Mouse (Mus musculus) duodenum, adult 2 months (tissue): Measurements from ENCODE around the gene Hrnr. TPM values are rescaled to one million over a fixed set of nuclear protein-coding genes. Genes with fewer than 3 reads are reported as not detected.

ENCODE experiments used
- polyA plus RNA-seq: library from polyadenylated mRNA; depleted of rRNA; stranded (reverse); fragments of >200 nt; gene quantifications from 2 replicates; pipeline ENCODE4 v1.2.3, GENCODE M21; 2012; ENCODE audit warnings: low replicate concordance; rRNA removed

The Hrnr gene
- polyA plus RNA-seq, result not detected in 2 replicates

DNA sequence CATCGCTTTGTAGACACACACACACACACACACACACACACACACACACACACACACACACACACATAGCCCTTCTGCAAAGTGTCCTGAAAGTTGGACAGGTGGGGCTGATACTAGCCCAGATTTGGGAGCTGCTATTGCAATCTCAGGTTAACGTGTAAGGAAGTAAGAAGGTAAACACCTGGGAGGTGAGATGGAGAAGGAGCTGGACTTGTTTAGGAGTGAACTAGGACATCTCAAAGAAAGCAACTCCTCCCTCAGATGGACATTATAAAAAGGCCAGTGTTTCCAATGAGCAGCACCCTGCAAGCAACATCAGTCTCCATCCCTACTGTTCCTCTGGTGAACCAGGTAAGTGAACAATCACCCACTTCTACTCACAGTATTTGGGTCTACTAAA is at the start of gene Hrnr:
Gene Hrnr (plus strand): TSS at position 301 of the 400 bp plus-strand sequence.

DNA sequence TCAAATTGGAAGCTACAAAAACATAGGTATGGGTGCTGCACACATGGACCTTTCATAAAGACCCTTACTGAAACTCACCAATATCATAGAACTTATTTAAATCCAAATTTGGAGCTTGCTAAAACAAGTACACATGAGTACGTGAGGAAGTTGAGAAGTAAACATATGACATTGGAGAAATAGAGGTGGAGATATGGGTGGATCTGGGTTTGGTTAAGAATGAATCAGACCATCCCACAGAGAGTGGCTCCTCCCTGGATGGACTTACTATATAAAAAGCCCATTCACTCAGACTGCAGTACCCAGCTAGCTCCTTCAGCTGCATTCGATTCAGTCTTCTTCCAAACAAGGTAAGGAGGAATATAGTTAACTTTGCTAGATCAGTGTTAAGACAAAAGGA is 46.3 kb upstream of the Hrnr start, which contains the start of gene Flg:
Gene Flg (plus strand): TSS at position 301 of the 400 bp plus-strand sequence.

Other genes starting within 250 kb of the Hrnr start
- not detected in 2 replicates for gene Crnn, start 175.0 kb upstream of the Hrnr start, polyA plus RNA-seq
- gene Flg2, start 122.5 kb upstream of the Hrnr start, polyA plus RNA-seq, result not detected in 2 replicates
- gene Flg, start 46.2 kb upstream of the Hrnr start, polyA plus RNA-seq, result 0.07 TPM in 1 of 2 replicates, not detected in the other
- gene Rptn, start 74.0 kb downstream of the Hrnr start, polyA plus RNA-seq, result not detected in 2 replicates
- not detected in 2 replicates for gene Tchh, start 122.6 kb downstream of the Hrnr start, polyA plus RNA-seq
- gene Tchhl1, start 149.0 kb downstream of the Hrnr start, polyA plus RNA-seq, result not detected in 2 replicates
- 38.7 and 56.5 TPM in 2 replicates for gene S100a11, start 200.7 kb downstream of the Hrnr start, polyA plus RNA-seq
- gene S100a10, start 235.3 kb downstream of the Hrnr start, polyA plus RNA-seq, result 37.3 and 76.6 TPM in 2 replicates